15 mouse cellular contexts compared by ENCODE assay signal in genomic region chr2:127889979-127890378, GRCm38 (mm10). TPM values are rescaled to one million over a fixed set of nuclear protein-coding genes. Genes with fewer than 3 reads are reported as not detected.
DNase-seq lines count a peak whose midpoint lies in the region; ATAC-seq and TF ChIP-seq lines count a peak whose summit lies in the region.
"Had no signal": no experiment of that assay in that cellular context is flagged by ENCODE, and none has a peak within 500 bp of the region (broad histone marks: within the 10 kb centered on the region; RNA-seq: fewer than 3 reads in every experiment).

No protein-coding gene starts in this region.

- peak; percentile 0 for TF ChIP-seq RAD21 in MEL (IDR thresholded peaks at IDR 0.05; ENCODE audit: low read depth, low read length)

- H3K36me3 ChIP-seq in kidney, embryonic 14.5 days (ENCODE audit: control insufficient read depth, insufficient read depth, low read length) = no peaks in the 10 kb centered on the region
- H3K36me3 ChIP-seq in kidney, embryonic 15.5 days = no peaks in the 10 kb centered on the region
- peaks cover 0 to 7% of the 10 kb centered on the region in 2 experiments; a peak in 2 of 4 replicates for H3K36me3 ChIP-seq in MEL (ENCODE audit: control insufficient read depth in 1 of 2, insufficient read depth in 2 of 2, low read length in 2 of 2)
- no peaks in the 10 kb centered on the region for H3K36me3 ChIP-seq in intestine, embryonic 14.5 days (ENCODE audit: control insufficient read depth, insufficient read depth, low read length)
- H3K36me3 ChIP-seq in limb, embryonic 10.5 days = no peaks in the 10 kb centered on the region
- H3K36me3 ChIP-seq: embryonic facial prominence, embryonic 13.5 days; forebrain, embryonic 12.5 days; heart, embryonic 10.5 days; hindbrain, embryonic 13.5 days had no signal

- no peak overlapping the region for H3K4me2 ChIP-seq in kidney, embryonic 14.5 days (replicated peaks; ENCODE audit: low read depth, low read length)
- H3K4me2 ChIP-seq in kidney, embryonic 15.5 days = no peak overlapping the region
- H3K4me2 ChIP-seq in intestine, embryonic 14.5 days (ENCODE audit: low read length) = no peak overlapping the region
- H3K4me2 ChIP-seq: embryonic facial prominence, embryonic 13.5 days; forebrain, embryonic 12.5 days; hindbrain, embryonic 13.5 days had no signal

- H3K27ac ChIP-seq in kidney, embryonic 14.5 days (ENCODE audit: low read depth, low read length) = no peak overlapping the region
- no peak overlapping the region for H3K27ac ChIP-seq in kidney, embryonic 15.5 days
- H3K27ac ChIP-seq in MEL (ENCODE audit: control insufficient read depth, low read depth, low read length) = peak overlapping the region; percentile 32; the same call in 1 of the 2 replicates
- no peak overlapping the region for H3K27ac ChIP-seq in intestine, embryonic 14.5 days (ENCODE audit: low read depth)
- 0 out of 2 replicates have a peak overlapping the region, but pooled peaks have one; percentile 17 for H3K27ac ChIP-seq in limb, embryonic 10.5 days
- H3K27ac ChIP-seq: embryonic facial prominence, embryonic 13.5 days; forebrain, embryonic 12.5 days; heart, embryonic 10.5 days; hindbrain, embryonic 13.5 days had no signal

- no peak for TF ChIP-seq POLR2A in MEL (IDR thresholded peaks at IDR 0.05; ENCODE audit: control insufficient read depth in 1 of 2, insufficient read depth in 1 of 2, low read depth in 1 of 2, low read length in 2 of 2, poor library complexity in 1 of 2)

- no peaks in the 10 kb centered on the region for H3K79me2 ChIP-seq in MEL (ENCODE audit: control insufficient read depth, insufficient read depth, low read length, poor library complexity)

- DNase-seq in MEL (ENCODE audit: low read depth, low spot score) = peak; percentile 69
- no peak for DNase-seq in intestine, embryonic 14.5 days (ENCODE audit: low spot score)
- DNase-seq in limb, embryonic 10.5 days (ENCODE audit: low spot score) = no peak
- no peak for DNase-seq in cerebellum, postnatal 4 days (ENCODE audit: low spot score in 2 of 2)
- DNase-seq in urinary bladder, adult 2 months (ENCODE audit: low spot score) = no peak
- DNase-seq in yolk sac, embryonic 10.5 days (ENCODE audit: low spot score) = no peak

- 0 out of 2 replicates have a peak, but pooled peaks cover 5% of the 10 kb centered on the region for H3K4me1 ChIP-seq in kidney, embryonic 14.5 days (ENCODE audit: control insufficient read depth, insufficient read depth, low read length)
- 0 out of 2 replicates have a peak, but pooled peaks cover 11% of the 10 kb centered on the region for H3K4me1 ChIP-seq in kidney, embryonic 15.5 days
- peaks cover 0 to 13% of the 10 kb centered on the region in 2 experiments; a peak in 2 of 4 replicates for H3K4me1 ChIP-seq in MEL (ENCODE audit: control insufficient read depth in 1 of 2, insufficient read depth in 2 of 2, low read length in 2 of 2)
- 0 out of 2 replicates have a peak, but pooled peaks cover 3% of the 10 kb centered on the region for H3K4me1 ChIP-seq in intestine, embryonic 14.5 days (replicated peaks; ENCODE audit: control insufficient read depth, insufficient read depth, low read length)
- H3K4me1 ChIP-seq in limb, embryonic 10.5 days = no peaks in the 10 kb centered on the region
- H3K4me1 ChIP-seq: forebrain, embryonic 12.5 days had no signal

- H3K4me3 ChIP-seq in kidney, embryonic 14.5 days (ENCODE audit: low read length) = no peak overlapping the region
- no peak overlapping the region for H3K4me3 ChIP-seq in kidney, embryonic 15.5 days (replicated peaks)
- no peak overlapping the region for H3K4me3 ChIP-seq in MEL (ENCODE audit: control insufficient read depth in 1 of 2, insufficient read depth in 1 of 2, low read depth in 2 of 2, low read length in 2 of 2)
- no peak overlapping the region for H3K4me3 ChIP-seq in intestine, embryonic 14.5 days (ENCODE audit: low read depth, low read length)
- no peak overlapping the region for H3K4me3 ChIP-seq in limb, embryonic 10.5 days
- H3K4me3 ChIP-seq: embryonic facial prominence, embryonic 13.5 days; forebrain, embryonic 12.5 days; heart, embryonic 10.5 days; hindbrain, embryonic 13.5 days had no signal

- no peaks in the 10 kb centered on the region for H3K9me3 ChIP-seq in kidney, embryonic 14.5 days (ENCODE audit: control insufficient read depth, low read length)
- H3K9me3 ChIP-seq in kidney, embryonic 15.5 days (replicated peaks) = no peaks in the 10 kb centered on the region
- H3K9me3 ChIP-seq in MEL (replicated peaks; ENCODE audit: insufficient read depth, low read length) = no peaks in the 10 kb centered on the region
- H3K9me3 ChIP-seq in intestine, embryonic 14.5 days (ENCODE audit: control insufficient read depth, low read length) = no peaks in the 10 kb centered on the region
- H3K9me3 ChIP-seq in limb, embryonic 10.5 days (replicated peaks) = no peaks in the 10 kb centered on the region
- H3K9me3 ChIP-seq: embryonic facial prominence, embryonic 13.5 days; forebrain, embryonic 12.5 days; heart, embryonic 10.5 days; hindbrain, embryonic 13.5 days had no signal

- no peak overlapping the region for H3K9ac ChIP-seq in kidney, embryonic 14.5 days (ENCODE audit: low read depth, low read length)
- no peak overlapping the region for H3K9ac ChIP-seq in kidney, embryonic 15.5 days
- H3K9ac ChIP-seq in MEL (ENCODE audit: control insufficient read depth, low read depth, low read length, poor library complexity, severe bottlenecking) = no peak overlapping the region
- H3K9ac ChIP-seq in intestine, embryonic 14.5 days (ENCODE audit: low read length) = no peak overlapping the region
- H3K9ac ChIP-seq: embryonic facial prominence, embryonic 13.5 days; forebrain, embryonic 12.5 days; hindbrain, embryonic 13.5 days had no signal

- 0 out of 2 replicates have a peak, but pooled peaks have one; percentile 30 for ATAC-seq in kidney, embryonic 14.5 days (ENCODE audit: low FRiP score, low TSS enrichment)
- ATAC-seq in kidney, embryonic 15.5 days (replicated peaks; ENCODE audit: low FRiP score) = no peak
- peak; percentile 15; the same call in 1 of the 2 replicates for ATAC-seq in intestine, embryonic 14.5 days (replicated peaks; ENCODE audit: low FRiP score, low TSS enrichment, low read depth)

- peak; percentile 53 to 71; a peak in 3 of 4 replicates for TF ChIP-seq EP300 in MEL (IDR thresholded peaks at IDR 0.05; ENCODE audit: low read depth in 1 of 2, low read length in 2 of 2)

- WGBS in kidney, embryonic 14.5 days = 90% methylated on average over 5 of the region's 5 CpGs
- 87% methylated on average over 5 of the region's 5 CpGs for WGBS in kidney, embryonic 15.5 days
- WGBS in intestine, embryonic 14.5 days = 87% methylated on average over 5 of the region's 5 CpGs
- 89% methylated on average over 5 of the region's 5 CpGs for WGBS in limb, embryonic 10.5 days

- H3K27me3 ChIP-seq in kidney, embryonic 14.5 days (ENCODE audit: control insufficient read depth, insufficient read depth, low read length) = no peaks in the 10 kb centered on the region
- H3K27me3 ChIP-seq in kidney, embryonic 15.5 days = peaks cover 17% of the 10 kb centered on the region
- H3K27me3 ChIP-seq in MEL (ENCODE audit: control insufficient read depth in 1 of 2, insufficient read depth in 2 of 2, low read length in 2 of 2) = no peaks in the 10 kb centered on the region
- peaks cover 10% of the 10 kb centered on the region for H3K27me3 ChIP-seq in intestine, embryonic 14.5 days (replicated peaks; ENCODE audit: control insufficient read depth, insufficient read depth, low read length)
- H3K27me3 ChIP-seq in limb, embryonic 10.5 days (ENCODE audit: low read depth, poor library complexity, severe bottlenecking) = peaks cover 17% of the 10 kb centered on the region; the same call in 1 of the 2 replicates
- H3K27me3 ChIP-seq: forebrain, embryonic 12.5 days had no signal

- no peak for TF ChIP-seq CTCF in MEL (IDR thresholded peaks at IDR 0.05 in 2 of 3, conservative IDR thresholded peaks at IDR 0.05 in 1 of 3; ENCODE audit: control insufficient read depth in 1 of 3, insufficient read depth in 1 of 3, low read depth in 2 of 3, low read length in 3 of 3, poor library complexity in 1 of 3, severe bottlenecking in 1 of 3)

TF ChIP-seq in MEL, 35 proteins besides CTCF, POLR2A, EP300 and RAD21:
- TF ChIP-seq TCF12 (IDR thresholded peaks at IDR 0.05; ENCODE audit: low read depth, low read length) (peak; percentile 54; the same call in 1 of the 2 replicates), MYC (IDR thresholded peaks at IDR 0.05; ENCODE audit: low read depth, low read length) (0 out of 2 replicates have a peak, but pooled peaks have one; percentile 7), KAT2A (conservative IDR thresholded peaks at IDR 0.05; ENCODE audit: low read depth, low read length) (no peak), GATA1 (IDR thresholded peaks at IDR 0.05; ENCODE audit: low read depth, low read length) (peak; percentile 68), RCOR1 (IDR thresholded peaks at IDR 0.05; ENCODE audit: low read depth, low read length) (peak; percentile 70)

RNA-seq across cellular contexts. Expression of gene Acoxl, which starts 51.3 kb away (rescaled TPM):
- polyA plus RNA-seq in kidney, embryonic 14.5 days (2014; fragmentation: Nextera tagmentation; extraction: Ambion mirVana) = 1.4 and 1.6 TPM in 2 replicates
- polyA plus RNA-seq in kidney, embryonic 15.5 days (2015; fragmentation: Nextera tagmentation; extraction: Ambion mirVana) = 0.74 and 0.78 TPM in 2 replicates
- 0.29 and 0.31 TPM in 2 replicates for total RNA-seq in MEL (2012; rRNA removed)
- under 1 TPM in 1 of 2 experiments, not detected in 1; 0.39 TPM for polyA plus RNA-seq in MEL (2012; ENCODE audit: insufficient read depth in 1 of 2, insufficient read length in 2 of 2, low read depth in 1 of 2, low replicate concordance in 2 of 2, missing spikeins in 1 of 2)
- polyA plus RNA-seq in intestine, embryonic 14.5 days (2014; fragmentation: Nextera tagmentation; extraction: Ambion mirVana) = 0.19 and 0.23 TPM in 2 replicates
- polyA plus RNA-seq in limb, embryonic 10.5 days (2016; fragmentation: Nextera tagmentation; extraction: Ambion mirVana) = 0.20 and 0.31 TPM in 2 replicates
- polyA plus RNA-seq in urinary bladder, adult 2 months (2012; rRNA removed) = 0.01 and 0.06 TPM in 2 replicates
- total RNA-seq: heart, adult 18-20 months; hematopoietic stem cell, adult 5-6 weeks had no signal
- polyA plus RNA-seq: embryonic facial prominence, embryonic 13.5 days; hindbrain, embryonic 13.5 days had no signal

RNA-seq across cellular contexts. Expression of gene Bub1, which starts 58.3 kb away (rescaled TPM):
- polyA plus RNA-seq in kidney, embryonic 14.5 days (2014; fragmentation: Nextera tagmentation; extraction: Ambion mirVana) = 35.9 and 38.8 TPM in 2 replicates
- polyA plus RNA-seq in kidney, embryonic 15.5 days (2015; fragmentation: Nextera tagmentation; extraction: Ambion mirVana) = 61.6 and 65.2 TPM in 2 replicates
- 34.6 and 43.2 TPM in 2 replicates for total RNA-seq in MEL (2012; rRNA removed)
- polyA plus RNA-seq in MEL (2012; ENCODE audit: insufficient read depth in 1 of 2, insufficient read length in 2 of 2, low read depth in 1 of 2, low replicate concordance in 2 of 2, missing spikeins in 1 of 2) = 100 to 1,000 TPM in 1 of 2 experiments, 10 to 100 TPM in 1; 57.2 to 618 TPM
- 20.2 and 23.5 TPM in 2 replicates for polyA plus RNA-seq in intestine, embryonic 14.5 days (2014; fragmentation: Nextera tagmentation; extraction: Ambion mirVana)
- polyA plus RNA-seq in limb, embryonic 10.5 days (2016; fragmentation: Nextera tagmentation; extraction: Ambion mirVana) = 112 and 126 TPM in 2 replicates
- polyA plus RNA-seq in urinary bladder, adult 2 months (2012; rRNA removed) = 0.74 and 0.83 TPM in 2 replicates
- total RNA-seq: gastrocnemius, adult 8-10 months had no signal

Comparison
In these comparisons a context has a peak if more than half of its experiments do, and no peak if none do; other contexts are left out.
1. H3K27ac ChIP-seq: peak in MEL (single experiment) and limb, embryonic 10.5 days (single experiment); none in kidney, embryonic 14.5 days (single experiment), kidney, embryonic 15.5 days (single experiment) and intestine, embryonic 14.5 days (single experiment).
2. RNA of gene Bub1, which starts 58.3 kb away (polyA plus RNA-seq): 57.2 to 618 TPM in MEL, 112 to 126 TPM in limb, embryonic 10.5 days, 61.6 to 65.2 TPM in kidney, embryonic 15.5 days, 35.9 to 38.8 TPM in kidney, embryonic 14.5 days and 20.2 to 23.5 TPM in intestine, embryonic 14.5 days; 0.74 to 0.83 TPM in urinary bladder, adult 2 months; every median in the first group is over 10 times any median in the second.